Mouse (Mus musculus) liver, embryonic 14.5 days (tissue): ENCODE data around the gene Poldip3.
"Not testable (repeated sequence)": the region's sequence is repeated elsewhere in the genome, so short reads cannot be mapped to it uniquely, and the experiment has no call there.

Source experiments
- CTCF ChIP-seq: IDR thresholded peaks from 2 replicates; pipeline ENCODE4 v1.5.1; 2016; ENCODE audit warnings: antibody characterized with exemption, low read depth, control low read depth
- EP300 ChIP-seq: IDR thresholded peaks from 2 replicates; pipeline ENCODE4 v1.6.1; 2016; ENCODE audit warnings: antibody characterized with exemption, low read depth

- not testable (repeated sequence) for TF ChIP-seq CTCF, EP300
Measured at GRCm38 (mm10) chr15:83127037-83127436, 22.1 kb downstream of the Poldip3 start.
